Mouse (Mus musculus) cerebellum, adult 11-12 months (tissue): ENCODE data around the gene Crybg2.

Source experiments
- DNase-seq: peaks from one replicate; pipeline ENCODE4 v3.0.0; 2022

Crybg2 gene

GRCm38 (mm10) chr4:134060135-134060865 is at the start of gene Crybg2:
Crybg2 (plus strand) TSS chr4:134060815.
- DNase-seq, result no peak

GRCm38 (mm10) chr4:134011450-134012414 is 48.9 kb upstream of the Crybg2 start:
- no peak for DNase-seq

- no peak for DNase-seq
These were observed 47.6 kb upstream of the Crybg2 start for GRCm38 (mm10) chr4:134012858-134013528.

GRCm38 (mm10) chr4:134016208-134016607 is 44.4 kb upstream of the Crybg2 start:
- DNase-seq, result no peak

- DNase-seq, result no peak
These were observed 43.8 kb upstream of the Crybg2 start for GRCm38 (mm10) chr4:134016767-134017166.

- no peak for DNase-seq
These were observed 43.3 kb upstream of the Crybg2 start for GRCm38 (mm10) chr4:134017201-134017865.

- DNase-seq, result no peak
These were observed 42.4 kb upstream of the Crybg2 start for GRCm38 (mm10) chr4:134018038-134018778.

- DNase-seq, result no peak
These were observed 41.9 kb upstream of the Crybg2 start, which contains the start of gene Lin28a for GRCm38 (mm10) chr4:134018779-134019145. Lin28a (minus strand) TSS chr4:134018841.

- DNase-seq, result no peak
These were observed 41.4 kb upstream of the Crybg2 start for GRCm38 (mm10) chr4:134019210-134019609.

GRCm38 (mm10) chr4:134019641-134020351 is 40.8 kb upstream of the Crybg2 start:
- peak; percentile 76 for DNase-seq

GRCm38 (mm10) chr4:134020621-134021020 is 40.0 kb upstream of the Crybg2 start:
- no peak for DNase-seq

- DNase-seq, result no peak
These were observed 34.8 kb upstream of the Crybg2 start for GRCm38 (mm10) chr4:134025802-134026201.

- peak; percentile 66 for DNase-seq
These were observed 24.7 kb upstream of the Crybg2 start for GRCm38 (mm10) chr4:134035953-134036352.

- no peak for DNase-seq
These were observed 19.1 kb upstream of the Crybg2 start for GRCm38 (mm10) chr4:134041317-134042123.

- DNase-seq, result no peak
These were observed 17.6 kb upstream of the Crybg2 start for GRCm38 (mm10) chr4:134043041-134043440.

- DNase-seq, result no peak
These were observed 13.0 kb upstream of the Crybg2 start for GRCm38 (mm10) chr4:134047648-134048047.

- no peak for DNase-seq
These were observed 8.7 kb upstream of the Crybg2 start for GRCm38 (mm10) chr4:134051912-134052311.

- DNase-seq, result peak; percentile 66
These were observed 8.1 kb upstream of the Crybg2 start for GRCm38 (mm10) chr4:134052560-134052959.

- DNase-seq, result no peak
These were observed 7.1 kb upstream of the Crybg2 start, which contains the start of gene Zfp683 for GRCm38 (mm10) chr4:134053538-134053937. Zfp683 (plus strand) TSS chr4:134053838.

- DNase-seq, result no peak
These were observed 2.4 kb upstream of the Crybg2 start for GRCm38 (mm10) chr4:134058166-134058715.
